Mouse (Mus musculus): ENCODE measurements around the gene Gm11077. TPM values are rescaled to one million over a fixed set of nuclear protein-coding genes. Genes with fewer than 3 reads are reported as not detected.

The Gm11077 gene
- total RNA-seq, 2 experiments from 2014 or later, result not detected

GRCm38 (mm10) chr6:140732971-140733640 is 4.0 kb downstream of the Gm11077 start:
- intact Hi-C loops (cut with DNase I), result no loop called here
- no peak for DNase-seq

- DNase-seq, result no peak
- intact Hi-C loops (cut with DNase I), result no loop called here
Observed at GRCm38 (mm10) chr6:140733641-140733986, 4.5 kb downstream of the Gm11077 start.

GRCm38 (mm10) chr6:140745586-140745985 is 16.5 kb downstream of the Gm11077 start:
- no peak for DNase-seq

GRCm38 (mm10) chr6:140747591-140747990 is 18.5 kb downstream of the Gm11077 start:
- intact Hi-C loops (cut with DNase I), result no loop called here
- no peak for DNase-seq

More at GRCm38 (mm10) chr6:140745586-140745985, 16.5 kb downstream of the Gm11077 start:
- intact Hi-C loops (cut with DNase I), result no loop called here

GRCm38 (mm10) chr6:140750371-140751080 is 21.4 kb downstream of the Gm11077 start:
- no peak for DNase-seq
- intact Hi-C loops (cut with DNase I), result no loop called here

- intact Hi-C loops (cut with DNase I), result loop anchor here (10.0 kb wide), 1 partner anchor 88 kb away; no protein-coding TSS in a partner anchor
Observed at GRCm38 (mm10) chr6:140766365-140766764, 37.3 kb downstream of the Gm11077 start.

GRCm38 (mm10) chr6:140767237-140767636 is 38.2 kb downstream of the Gm11077 start:
- intact Hi-C loops (cut with DNase I), result loop anchor here (10.0 kb wide), 1 partner anchor 88 kb away; no protein-coding TSS in a partner anchor
- no peak for DNase-seq

More at GRCm38 (mm10) chr6:140766365-140766764, 37.3 kb downstream of the Gm11077 start:
- DNase-seq, result no peak

- no peak for DNase-seq
- intact Hi-C loops (cut with DNase I), result loop anchor here (10.0 kb wide), 1 partner anchor 87 kb away; no protein-coding TSS in a partner anchor
Observed at GRCm38 (mm10) chr6:140768180-140768579, 39.1 kb downstream of the Gm11077 start.

- intact Hi-C loops (cut with DNase I), result loop anchor here (10.0 kb wide), 1 partner anchor 86 kb away; no protein-coding TSS in a partner anchor
- DNase-seq, result no peak
Observed at GRCm38 (mm10) chr6:140768859-140769640, 40.0 kb downstream of the Gm11077 start.

GRCm38 (mm10) chr6:140776274-140776673 is 47.2 kb downstream of the Gm11077 start:
- no peak for DNase-seq
- intact Hi-C loops (cut with DNase I), result loop anchor here (10.0 kb wide), 1 partner anchor 539 kb away; no protein-coding TSS in a partner anchor

- no peak for DNase-seq
- intact Hi-C loops (cut with DNase I), result no loop called here
Observed at GRCm38 (mm10) chr6:140782524-140782923, 53.4 kb downstream of the Gm11077 start.

- DNase-seq, result no peak
- intact Hi-C loops (cut with DNase I), result no loop called here
Observed at GRCm38 (mm10) chr6:140786058-140786457, 57.0 kb downstream of the Gm11077 start.

- intact Hi-C loops (cut with DNase I), result loop anchor here (2.0 kb wide), 1 partner anchor 15 kb away; no protein-coding TSS in a partner anchor
- no peak for DNase-seq
Observed at GRCm38 (mm10) chr6:140789850-140790249, 60.8 kb downstream of the Gm11077 start.

GRCm38 (mm10) chr6:140793676-140794262 is 64.7 kb downstream of the Gm11077 start:
- intact Hi-C loops (cut with DNase I), result no loop called here
- no peak for DNase-seq

GRCm38 (mm10) chr6:140798841-140799240 is 69.8 kb downstream of the Gm11077 start:
- no peak for DNase-seq
- intact Hi-C loops (cut with DNase I), result no loop called here

GRCm38 (mm10) chr6:140799435-140800040 is 70.5 kb downstream of the Gm11077 start:
- intact Hi-C loops (cut with DNase I), result no loop called here
- DNase-seq, result no peak

- no peak for DNase-seq
- intact Hi-C loops (cut with DNase I), result no loop called here
Observed at GRCm38 (mm10) chr6:140800587-140800986, 71.5 kb downstream of the Gm11077 start.
